Mouse (Mus musculus): ENCODE results near the gene Rubcnl. TPM values are rescaled to one million over a fixed set of nuclear protein-coding genes. Genes with fewer than 3 reads are reported as not detected.

Gene Rubcnl
- total RNA-seq, 2 experiments from 2014 or later, result 1.2 to 7.5 TPM

- no peak for ATAC-seq (replicated peaks; ENCODE audit: low FRiP score, poor library complexity, severe bottlenecking)
These were observed 841 bp downstream of the Rubcnl start for GRCm38 (mm10) chr14:75016715-75017020.

GRCm38 (mm10) chr14:75017277-75017676 lies 1.4 kb downstream of the Rubcnl start:
- ATAC-seq (replicated peaks; ENCODE audit: low FRiP score, poor library complexity, severe bottlenecking), result no peak

GRCm38 (mm10) chr14:75017877-75018825 lies 2.3 kb downstream of the Rubcnl start:
- no peak for ATAC-seq (replicated peaks; ENCODE audit: low FRiP score, poor library complexity, severe bottlenecking)

- no peak for ATAC-seq (replicated peaks; ENCODE audit: low FRiP score, poor library complexity, severe bottlenecking)
These were observed 3.0 kb downstream of the Rubcnl start for GRCm38 (mm10) chr14:75018829-75019228.

GRCm38 (mm10) chr14:75020581-75021253 lies 4.9 kb downstream of the Rubcnl start:
- no peak for ATAC-seq (replicated peaks; ENCODE audit: low FRiP score, poor library complexity, severe bottlenecking)

GRCm38 (mm10) chr14:75022522-75022921 lies 6.7 kb downstream of the Rubcnl start:
- ATAC-seq (replicated peaks; ENCODE audit: low FRiP score, poor library complexity, severe bottlenecking), result 0 out of 2 replicates have a peak, but pooled peaks have one; percentile 45

- no peak for ATAC-seq (replicated peaks; ENCODE audit: low FRiP score, poor library complexity, severe bottlenecking)
These were observed 9.2 kb downstream of the Rubcnl start for GRCm38 (mm10) chr14:75024793-75025710.

- no peak for ATAC-seq (replicated peaks; ENCODE audit: low FRiP score, poor library complexity, severe bottlenecking)
These were observed 14.9 kb downstream of the Rubcnl start for GRCm38 (mm10) chr14:75030764-75031163.

- no peak for ATAC-seq (replicated peaks; ENCODE audit: low FRiP score, poor library complexity, severe bottlenecking)
These were observed 16.3 kb downstream of the Rubcnl start for GRCm38 (mm10) chr14:75031999-75032575.

- no peak for ATAC-seq (replicated peaks; ENCODE audit: low FRiP score, poor library complexity, severe bottlenecking)
These were observed 16.9 kb downstream of the Rubcnl start for GRCm38 (mm10) chr14:75032742-75033141.

GRCm38 (mm10) chr14:75034240-75034639 lies 18.4 kb downstream of the Rubcnl start:
- no peak for ATAC-seq (replicated peaks; ENCODE audit: low FRiP score, poor library complexity, severe bottlenecking)

- no peak for ATAC-seq (replicated peaks; ENCODE audit: low FRiP score, poor library complexity, severe bottlenecking)
These were observed 19.6 kb downstream of the Rubcnl start for GRCm38 (mm10) chr14:75035431-75035830.

- no peak for ATAC-seq (replicated peaks; ENCODE audit: low FRiP score, poor library complexity, severe bottlenecking)
These were observed 29.4 kb downstream of the Rubcnl start for GRCm38 (mm10) chr14:75045184-75045583.

- no peak for ATAC-seq (replicated peaks; ENCODE audit: low FRiP score, poor library complexity, severe bottlenecking)
These were observed 36.6 kb downstream of the Rubcnl start for GRCm38 (mm10) chr14:75052451-75052850.

GRCm38 (mm10) chr14:75054455-75055343 lies 38.9 kb downstream of the Rubcnl start:
- ATAC-seq (replicated peaks; ENCODE audit: low FRiP score, poor library complexity, severe bottlenecking), result no peak

- no peak for ATAC-seq (replicated peaks; ENCODE audit: low FRiP score, poor library complexity, severe bottlenecking)
These were observed 41.1 kb downstream of the Rubcnl start for GRCm38 (mm10) chr14:75056861-75057431.

GRCm38 (mm10) chr14:75060562-75060961 lies 44.7 kb downstream of the Rubcnl start:
- ATAC-seq (replicated peaks; ENCODE audit: low FRiP score, poor library complexity, severe bottlenecking), result 0 out of 2 replicates have a peak, but pooled peaks have one; percentile 70

GRCm38 (mm10) chr14:75063936-75064335 lies 48.1 kb downstream of the Rubcnl start:
- ATAC-seq (replicated peaks; ENCODE audit: low FRiP score, poor library complexity, severe bottlenecking), result no peak

Measured in erythroblast, adult 5-6 weeks (primary cell).